Mouse (Mus musculus) heart, embryonic 11.5 days (tissue): Measurements from ENCODE around the gene Fgf22. TPM values are rescaled to one million over a fixed set of nuclear protein-coding genes. Genes with fewer than 3 reads are reported as not detected.
A peak's percentile ranks its signal among the peaks of the same experiment; 100 is the strongest.

Experiments used
- ATAC-seq: fragments of 200-750 bp; cut with Nextera tagmentation; replicated peaks from 2 replicates; pipeline ENCODE4 v1.8.0; 2017; ENCODE audit warnings: moderate library complexity; ENCODE audit not compliant: insufficient number of reproducible peaks, low FRiP score, low TSS enrichment
- H3K27ac ChIP-seq: fragments of 300-500 bp; sonication (generic); 2 replicates; pipeline ENCODE4 v1.5.1; 2014; ENCODE audit warnings: mild to moderate bottlenecking, low read depth, low read length
- H3K27me3 ChIP-seq: fragments of 300-500 bp; sonication (generic); 2 replicates; pipeline ENCODE4 v1.6.1; 2014; ENCODE audit warnings: mild to moderate bottlenecking, low read length, mixed read lengths; ENCODE audit not compliant: control insufficient read depth, insufficient read depth
- H3K36me3 ChIP-seq: fragments of 300-500 bp; sonication (generic); 2 replicates; pipeline ENCODE4 v1.6.1; 2014; ENCODE audit warnings: mild to moderate bottlenecking, low read length, moderate library complexity, mixed read lengths; ENCODE audit not compliant: control insufficient read depth, insufficient read depth
- H3K4me1 ChIP-seq: fragments of 300-500 bp; sonication (generic); 2 replicates; pipeline ENCODE4 v1.6.1; 2014; ENCODE audit warnings: low read length; ENCODE audit not compliant: control insufficient read depth, insufficient read depth
- H3K4me2 ChIP-seq: fragments of 300-500 bp; sonication (generic); 2 replicates; pipeline ENCODE4 v1.6.1; 2014; ENCODE audit warnings: mild to moderate bottlenecking, moderate library complexity
- H3K4me3 ChIP-seq: fragments of 300-500 bp; sonication (generic); 2 replicates; pipeline ENCODE4 v1.5.1; 2014; ENCODE audit warnings: low read depth, low read length
- H3K9ac ChIP-seq: fragments of 300-500 bp; sonication (generic); 2 replicates; pipeline ENCODE4 v1.6.1; 2014; ENCODE audit warnings: mild to moderate bottlenecking, low read depth, low read length, moderate library complexity
- H3K9me3 ChIP-seq: fragments of 300-500 bp; sonication (generic); replicated peaks from 2 replicates; pipeline ENCODE4 v1.6.1; 2016; ENCODE audit warnings: low read length; ENCODE audit not compliant: control insufficient read depth
- WGBS: fragments of 180-500 bp; shearing (Covaris S2); extraction: QIAGEN DNeasy Blood & Tissue Kit; methylation state at CpG from one replicate; pipeline ENCODE4 v1.1.7; 2014; ENCODE audit not compliant: insufficient replicate concordance; 5-methylcytosine and 5-hydroxymethylcytosine counted together
- polyA plus RNA-seq: library from polyadenylated mRNA; unstranded; fragments of >200 nt; fragmentation: Nextera tagmentation; extraction: Ambion mirVana; gene quantifications from 2 replicates; pipeline ENCODE4 v1.2.1, GENCODE M21; 2014

Fgf22 gene
- polyA plus RNA-seq, 1 experiment from 2014 or later: 0.26 TPM

DNA sequence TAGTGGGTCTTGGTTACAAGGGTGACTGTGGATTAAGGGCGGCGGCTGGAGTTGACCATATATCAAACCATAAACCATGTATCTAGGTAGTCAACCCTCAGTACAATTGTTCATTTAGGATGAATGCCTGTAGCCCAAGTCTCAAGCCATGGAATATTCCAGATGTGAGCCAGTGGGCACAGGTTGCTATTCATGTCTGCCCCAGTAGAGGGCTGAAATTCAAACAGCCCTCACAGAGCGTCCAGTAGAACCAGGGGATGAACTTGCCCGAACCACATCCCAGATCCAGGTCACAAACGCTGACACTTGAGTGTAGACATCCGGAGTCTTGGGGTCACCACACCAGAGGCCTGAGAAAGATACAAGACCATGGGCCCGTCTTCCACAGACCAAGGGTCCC lies 28.2 kb downstream of the Fgf22 start:
- Histone ChIP-seq H3K9me3 (no peaks in the 10 kb centered on the region), H3K27me3 (peaks cover 45% of the 10 kb centered on the region), H3K4me1 (peaks cover 19% of the 10 kb centered on the region), H3K4me2 (no peak overlapping the region), H3K9ac (no peak overlapping the region), H3K4me3 (no peak overlapping the region), H3K27ac (no peak overlapping the region), H3K36me3 (no peaks in the 10 kb centered on the region)
- no peak for ATAC-seq
- WGBS: 60% methylated on average over 7 of the region's 7 CpGs

GRCm38 (mm10) chr10:79783920-79784800 lies 29.3 kb downstream of the Fgf22 start:
- H3K9ac ChIP-seq: no peak overlapping the region
- no peak overlapping the region for H3K4me3 ChIP-seq
- H3K4me1 ChIP-seq: peaks cover 14% of the 10 kb centered on the region; the same call in 1 of the 2 replicates
- peaks cover 34% of the 10 kb centered on the region for H3K27me3 ChIP-seq
- WGBS: 36% methylated on average over 27 of the region's 27 CpGs
- no peak overlapping the region for H3K27ac ChIP-seq
- H3K4me2 ChIP-seq: no peak overlapping the region
- no peaks in the 10 kb centered on the region for H3K9me3 ChIP-seq
- no peaks in the 10 kb centered on the region for H3K36me3 ChIP-seq
- no peak for ATAC-seq

- Histone ChIP-seq H3K4me2 (no peak overlapping the region), H3K36me3 (no peaks in the 10 kb centered on the region), H3K9ac (no peak overlapping the region), H3K4me1 (0 out of 2 replicates have a peak, but pooled peaks cover 3% of the 10 kb centered on the region), H3K27me3 (peaks cover 15% of the 10 kb centered on the region; the same call in 1 of the 2 replicates), H3K27ac (no peak overlapping the region), H3K4me3 (no peak overlapping the region), H3K9me3 (no peaks in the 10 kb centered on the region)
- no peak for ATAC-seq
- WGBS: 33% methylated on average over 7 of the region's 7 CpGs
These were observed 33.7 kb downstream of the Fgf22 start for GRCm38 (mm10) chr10:79788386-79789158.

GRCm38 (mm10) chr10:79789581-79789980 lies 34.7 kb downstream of the Fgf22 start:
- no peak overlapping the region for H3K4me2 ChIP-seq
- no peak overlapping the region for H3K9ac ChIP-seq
- no peaks in the 10 kb centered on the region for H3K36me3 ChIP-seq
- no peak for ATAC-seq
- no peak overlapping the region for H3K27ac ChIP-seq
- H3K4me3 ChIP-seq: no peak overlapping the region
- H3K27me3 ChIP-seq: peaks cover 9% of the 10 kb centered on the region; the same call in 1 of the 2 replicates
- H3K4me1 ChIP-seq: peaks cover 6% of the 10 kb centered on the region; the same call in 1 of the 2 replicates
- WGBS: 57% methylated on average over 2 of the region's 2 CpGs
- no peaks in the 10 kb centered on the region for H3K9me3 ChIP-seq

GRCm38 (mm10) chr10:79790861-79791260 lies 36.0 kb downstream of the Fgf22 start, which contains the start of gene Prss57:
Prss57 (minus strand) TSS chr10:79790961.
- H3K4me3 ChIP-seq: no peak within 1 kb of the TSS
- no peak within 1 kb of the TSS for H3K9ac ChIP-seq
- no peaks in the 10 kb centered on the region for H3K9me3 ChIP-seq
- 76% methylated on average over 4 of the region's 4 CpGs for WGBS
- H3K27me3 ChIP-seq: no peaks in the 10 kb centered on the region
- no peak for ATAC-seq
- no peak within 1 kb of the TSS for H3K27ac ChIP-seq
- H3K36me3 ChIP-seq: no peaks in the 10 kb centered on the region
- no peak within 1 kb of the TSS for H3K4me2 ChIP-seq
- peaks cover 6% of the 10 kb centered on the region; the same call in 1 of the 2 replicates for H3K4me1 ChIP-seq

GRCm38 (mm10) chr10:79792339-79793040 lies 37.6 kb downstream of the Fgf22 start:
- Histone ChIP-seq H3K4me2 (no peak overlapping the region), H3K9ac (no peak overlapping the region), H3K27me3 (no peaks in the 10 kb centered on the region), H3K4me3 (no peak overlapping the region), H3K4me1 (peaks cover 10% of the 10 kb centered on the region), H3K36me3 (no peaks in the 10 kb centered on the region), H3K27ac (no peak overlapping the region), H3K9me3 (no peaks in the 10 kb centered on the region)
- WGBS: 68% methylated on average over 5 of the region's 5 CpGs
- no peak for ATAC-seq

GRCm38 (mm10) chr10:79793051-79793737 lies 38.3 kb downstream of the Fgf22 start, which contains the start of gene Palm:
Palm (plus strand) TSS chr10:79793572.
- H3K27ac ChIP-seq: peak within 1 kb of the TSS; percentile 42
- H3K27me3 ChIP-seq: no peaks in the 10 kb centered on the region
- peak within 1 kb of the TSS; percentile 87 for H3K4me3 ChIP-seq
- H3K36me3 ChIP-seq: no peaks in the 10 kb centered on the region
- 4% methylated on average over 51 of the region's 51 CpGs for WGBS
- peaks cover 10% of the 10 kb centered on the region for H3K4me1 ChIP-seq
- peak within 1 kb of the TSS; percentile 93 for H3K4me2 ChIP-seq
- ATAC-seq: peak; percentile 70
- H3K9ac ChIP-seq: peak within 1 kb of the TSS; percentile 94
- no peaks in the 10 kb centered on the region for H3K9me3 ChIP-seq
